Mouse (Mus musculus): ENCODE results near the gene Olfr522.
"Not testable (repeated sequence)": the region's sequence is repeated elsewhere in the genome, so short reads cannot be mapped to it uniquely, and the experiment has no call there.

The Olfr522 gene

GRCm38 (mm10) chr7:140167950-140168349, 3.4 kb upstream of the Olfr522 start:
- no peak for DNase-seq (ENCODE audit: low spot score in 2 of 2)

DNA sequence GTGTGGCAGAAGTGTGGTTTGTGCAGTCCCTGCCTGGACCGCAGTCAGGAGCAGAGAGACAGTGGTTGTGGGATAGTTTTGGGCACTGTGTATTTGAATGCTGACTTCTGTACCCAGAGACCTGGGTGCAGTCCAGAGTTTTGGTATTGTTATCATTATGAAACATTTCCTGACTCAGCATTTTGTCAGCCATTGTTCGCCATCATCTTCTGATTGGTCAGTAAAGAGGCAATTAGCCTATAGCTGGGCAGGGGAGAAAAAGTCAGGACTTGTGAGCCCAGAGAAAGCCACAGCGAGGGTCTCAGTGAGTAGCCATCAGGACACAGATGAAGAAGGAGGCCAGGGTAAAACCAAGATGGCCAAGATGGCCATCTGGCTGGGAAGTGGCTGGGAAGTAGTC, 4.2 kb downstream of the Olfr522 start:
- no peak for DNase-seq (ENCODE audit: low spot score in 2 of 2)

DNA sequence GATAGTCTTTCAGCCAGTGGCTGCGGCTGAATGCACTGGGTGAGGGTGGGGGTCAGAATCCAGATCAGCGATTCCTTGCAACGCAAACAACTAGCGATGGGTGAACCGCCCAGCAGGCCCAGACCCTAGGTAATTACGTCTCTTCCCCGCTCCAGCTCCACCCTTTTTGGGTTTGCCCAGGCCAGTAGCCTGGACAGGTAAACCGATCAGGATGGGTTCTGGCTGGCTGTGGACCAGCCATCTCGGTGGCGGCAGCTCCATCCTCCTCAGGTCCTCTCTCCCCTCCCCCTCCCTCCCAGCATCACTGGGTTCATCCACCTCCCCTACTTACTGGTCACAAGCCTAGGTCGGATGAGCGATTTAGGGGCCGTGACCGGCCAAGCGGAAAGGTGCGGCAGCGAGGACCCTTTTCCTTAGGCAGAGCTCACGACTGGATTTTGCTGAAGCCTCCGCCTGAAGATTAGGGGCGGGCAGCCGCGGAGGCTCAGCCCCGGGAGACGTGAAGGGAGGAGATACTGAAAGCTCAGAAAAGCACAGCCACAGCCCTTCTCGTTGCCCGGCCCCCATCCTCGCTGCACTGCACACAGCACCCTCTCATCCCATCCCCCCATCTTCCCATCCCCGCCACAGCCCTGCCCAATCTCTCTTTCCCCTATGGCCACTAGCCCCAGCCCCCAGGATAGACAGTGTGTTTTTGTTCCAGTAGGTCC, 10.2 kb downstream of the Olfr522 start, which contains the start of gene Sprn:
Gene Sprn, minus strand, starts transcription at position 660 of the 710 bp plus-strand sequence.
- DNase-seq (ENCODE audit: low spot score in 2 of 2): peak; percentile 31 to 37

DNA sequence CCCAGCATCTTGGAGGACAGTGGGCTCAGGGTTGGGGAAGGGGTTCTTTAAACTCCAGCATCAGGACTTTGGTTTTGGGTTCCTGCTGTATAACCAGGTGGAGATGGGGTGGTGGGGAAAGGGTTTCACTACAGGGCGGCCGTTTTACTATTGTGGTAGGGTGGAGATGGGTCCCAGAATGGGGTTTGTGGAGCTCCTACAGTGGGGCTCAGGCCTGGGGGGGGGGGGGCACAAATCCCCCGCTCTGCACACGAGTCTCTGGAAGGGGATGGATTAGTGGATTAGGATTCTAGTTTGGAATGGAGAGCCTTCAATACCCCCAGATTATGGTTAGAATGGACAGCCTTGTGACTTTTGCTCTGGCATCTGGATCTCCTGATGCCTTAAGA, 10.7 kb downstream of the Olfr522 start:
- no peak for DNase-seq (ENCODE audit: low spot score in 2 of 2)

DNA sequence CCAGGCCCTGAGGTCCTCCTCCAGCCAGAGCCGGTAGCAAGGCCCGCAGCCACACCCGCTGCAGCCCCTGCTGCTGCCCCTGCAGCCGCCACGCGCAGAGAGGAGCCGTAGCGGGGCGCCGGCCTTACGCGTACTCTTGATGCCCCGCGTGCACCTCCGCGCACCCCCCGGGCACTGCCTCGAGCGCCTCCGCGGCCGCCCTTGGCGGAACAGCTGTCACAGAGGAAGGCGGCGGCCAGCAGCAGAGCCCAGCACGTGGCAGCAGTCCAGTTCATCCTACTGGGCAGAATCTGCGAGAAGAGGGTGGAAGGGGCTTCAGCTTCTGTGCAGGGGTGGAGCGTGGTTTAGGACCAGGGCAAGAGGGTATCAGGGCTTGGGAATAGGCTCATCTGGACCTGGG, 11.2 kb downstream of the Olfr522 start:
- peak in 1 of 2 experiments; percentile 59 for DNase-seq (ENCODE audit: low spot score in 2 of 2)

DNA sequence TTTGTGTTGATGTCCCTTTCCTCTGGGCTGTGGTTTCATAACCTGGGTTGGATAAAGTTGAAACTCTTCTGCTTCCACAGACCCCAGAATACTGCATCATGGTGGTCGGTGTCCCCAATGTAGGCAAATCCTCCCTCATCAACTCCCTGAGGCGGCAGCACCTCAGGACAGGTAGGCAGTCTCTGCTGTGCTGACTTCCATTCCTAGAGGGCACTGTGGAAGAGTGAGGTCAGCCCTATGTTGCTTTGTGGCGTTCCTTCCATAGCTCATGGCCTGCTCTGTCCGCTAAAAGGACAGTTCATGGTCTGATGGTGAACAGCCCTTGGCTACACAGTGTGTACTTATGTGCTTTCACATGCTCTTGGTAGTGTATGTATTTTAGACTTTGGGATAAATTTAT, 20.0 kb downstream of the Olfr522 start:
- no peak for DNase-seq (ENCODE audit: low spot score in 2 of 2)

GRCm38 (mm10) chr7:140141350-140141749, 23.2 kb downstream of the Olfr522 start:
- DNase-seq (ENCODE audit: low spot score in 2 of 2): peak in 1 of 2 experiments; percentile 50

GRCm38 (mm10) chr7:140138021-140138310, 26.6 kb downstream of the Olfr522 start:
- no peak for DNase-seq (ENCODE audit: low spot score in 2 of 2)

- DNase-seq (ENCODE audit: low spot score in 2 of 2): peak; percentile 96 to 98
These were observed 27.2 kb downstream of the Olfr522 start, which contains the start of gene Mtg1 for GRCm38 (mm10) chr7:140137135-140138020. Gene Mtg1, plus strand, starts transcription at chr7:140137564.

DNA sequence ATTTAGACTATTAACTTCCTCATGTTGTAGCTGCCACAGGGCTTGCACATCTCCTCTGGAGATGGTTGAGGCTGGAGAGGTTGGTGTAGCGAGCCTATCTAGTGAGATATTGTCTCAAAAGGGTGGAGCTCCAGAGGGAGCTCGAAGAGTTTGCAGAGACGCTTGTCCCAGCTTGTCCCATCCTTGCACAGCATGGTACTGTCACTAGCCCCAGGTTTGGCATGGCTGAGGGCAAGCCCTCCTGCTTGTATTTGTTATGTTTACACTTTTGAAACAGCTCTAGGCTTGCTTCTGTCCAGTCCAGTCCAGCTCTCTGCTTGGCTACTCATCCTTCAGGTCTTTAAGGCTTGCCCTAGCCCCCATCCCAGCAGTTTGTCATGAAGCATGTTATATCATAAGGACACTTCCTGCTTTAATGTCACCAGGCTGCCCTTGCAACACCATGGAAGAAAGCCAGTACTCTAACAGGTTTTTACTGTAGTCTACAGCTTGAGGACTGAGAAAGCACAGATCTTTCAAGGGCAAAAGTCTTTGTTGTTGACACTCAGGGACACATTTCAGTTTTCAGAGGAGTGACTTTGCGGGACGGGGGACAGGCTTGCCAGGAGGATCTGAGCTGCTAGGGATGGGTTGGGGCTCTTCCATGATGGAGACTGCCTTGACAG, 29.3 kb downstream of the Olfr522 start:
- no peak for DNase-seq (ENCODE audit: low spot score in 2 of 2)

DNA sequence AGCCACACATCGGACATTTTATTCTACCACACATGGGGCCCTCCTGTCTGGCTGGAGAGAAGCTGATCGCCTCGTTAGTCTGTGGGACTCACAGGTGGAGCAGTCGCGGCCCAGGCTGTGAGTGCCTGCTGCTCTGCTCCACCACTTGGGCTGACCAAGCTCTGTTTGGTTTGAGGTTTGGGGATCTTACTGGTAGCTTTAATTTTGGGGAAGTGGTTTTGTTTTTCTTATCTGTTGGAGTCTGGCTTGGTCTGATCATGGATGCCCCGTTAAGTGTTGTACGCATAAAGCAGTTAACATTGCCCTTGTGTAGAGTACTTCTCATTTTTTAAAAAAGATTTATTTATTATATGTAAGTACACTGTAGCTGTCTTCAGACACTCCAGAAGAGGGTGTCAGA, 30.5 kb downstream of the Olfr522 start:
- not testable (repeated sequence) for DNase-seq (ENCODE audit: low spot score in 2 of 2)

- not testable (repeated sequence) for DNase-seq (ENCODE audit: low spot score in 2 of 2)
These were observed 32.4 kb downstream of the Olfr522 start for GRCm38 (mm10) chr7:140132184-140132583.

DNA sequence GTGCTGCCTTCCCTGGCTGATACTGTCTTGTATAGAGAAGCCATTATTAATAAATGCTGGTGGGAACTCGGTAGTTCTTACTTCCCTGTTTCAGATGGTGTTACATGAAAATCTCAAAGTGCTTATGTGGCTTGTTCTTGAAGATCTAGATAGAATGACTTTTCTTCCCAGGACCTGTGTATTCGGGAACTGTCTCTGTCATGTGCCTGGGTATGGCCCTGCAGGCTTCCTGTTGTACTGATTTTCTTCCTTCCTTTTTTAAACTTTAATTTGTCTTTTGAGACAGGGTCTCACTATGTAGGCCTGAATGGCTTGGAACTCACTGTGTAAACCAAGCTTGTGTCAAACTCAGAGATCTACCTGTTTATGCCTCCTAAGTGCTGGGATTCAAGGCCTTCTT, 36.7 kb downstream of the Olfr522 start:
- DNase-seq (ENCODE audit: low spot score in 2 of 2): no peak

GRCm38 (mm10) chr7:140126934-140127333, 37.6 kb downstream of the Olfr522 start:
- DNase-seq (ENCODE audit: low spot score in 2 of 2): no peak

GRCm38 (mm10) chr7:140126022-140126350, 38.6 kb downstream of the Olfr522 start:
- DNase-seq (ENCODE audit: low spot score in 2 of 2): no peak

DNA sequence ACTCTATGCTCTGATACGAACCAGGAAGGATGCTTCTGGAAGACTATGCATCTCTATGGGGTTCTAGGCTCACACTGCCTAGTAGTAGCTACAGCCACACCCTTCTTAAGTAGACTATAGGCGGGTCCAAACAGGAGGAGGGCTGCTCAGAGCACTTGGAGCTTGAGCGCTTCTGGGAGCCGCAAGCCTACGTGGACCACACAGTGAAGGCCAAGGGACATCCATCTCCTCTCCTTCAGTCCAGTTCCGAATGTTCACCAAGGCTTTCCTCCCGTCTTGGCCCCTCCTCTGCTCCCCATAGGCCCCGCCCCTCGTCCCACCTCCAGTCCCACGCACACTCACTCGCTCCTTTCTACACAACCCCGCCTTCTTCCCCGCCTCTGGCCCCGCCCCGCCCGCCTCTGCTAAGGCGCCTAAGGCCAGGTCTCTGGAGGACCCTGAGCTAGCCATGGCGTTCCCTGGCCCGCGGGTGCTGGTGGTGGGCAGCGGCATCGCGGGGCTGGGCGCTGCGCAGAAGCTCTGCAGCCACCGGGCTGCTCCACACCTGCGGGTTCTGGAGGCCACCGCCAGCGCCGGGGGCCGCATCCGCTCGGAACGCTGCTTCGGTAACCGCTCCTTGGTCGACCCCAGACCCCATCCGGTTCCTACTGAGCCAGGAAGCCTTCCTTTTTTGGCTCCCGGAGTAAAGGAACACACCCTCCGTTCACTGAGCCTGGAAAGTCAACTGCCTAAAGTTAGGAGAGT, 39.1 kb downstream of the Olfr522 start:
- peak; percentile 66 to 84 for DNase-seq (ENCODE audit: low spot score in 2 of 2)

DNA sequence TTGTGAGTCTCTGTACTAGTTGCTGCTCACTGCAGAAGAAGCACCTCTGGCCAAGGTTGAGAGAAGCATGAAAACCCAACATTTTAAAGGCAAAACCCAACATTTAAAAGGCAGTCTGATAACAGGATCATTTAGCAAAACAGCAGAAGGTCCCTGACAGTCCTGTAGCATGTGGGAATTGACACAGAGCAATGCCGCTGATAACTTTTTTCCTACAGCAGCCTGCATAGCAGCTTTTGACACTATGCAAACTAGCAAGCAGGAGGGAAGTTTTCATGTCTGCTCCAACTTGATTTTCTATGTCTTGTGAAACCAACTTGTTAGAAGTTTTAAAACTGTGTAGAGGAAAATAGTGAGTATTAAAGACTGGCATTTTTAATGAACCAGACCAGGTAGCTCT, 40.2 kb downstream of the Olfr522 start:
- DNase-seq (ENCODE audit: low spot score in 2 of 2): no peak

GRCm38 (mm10) chr7:140122765-140123164, 41.8 kb downstream of the Olfr522 start:
- no peak for DNase-seq (ENCODE audit: low spot score in 2 of 2)

DNA sequence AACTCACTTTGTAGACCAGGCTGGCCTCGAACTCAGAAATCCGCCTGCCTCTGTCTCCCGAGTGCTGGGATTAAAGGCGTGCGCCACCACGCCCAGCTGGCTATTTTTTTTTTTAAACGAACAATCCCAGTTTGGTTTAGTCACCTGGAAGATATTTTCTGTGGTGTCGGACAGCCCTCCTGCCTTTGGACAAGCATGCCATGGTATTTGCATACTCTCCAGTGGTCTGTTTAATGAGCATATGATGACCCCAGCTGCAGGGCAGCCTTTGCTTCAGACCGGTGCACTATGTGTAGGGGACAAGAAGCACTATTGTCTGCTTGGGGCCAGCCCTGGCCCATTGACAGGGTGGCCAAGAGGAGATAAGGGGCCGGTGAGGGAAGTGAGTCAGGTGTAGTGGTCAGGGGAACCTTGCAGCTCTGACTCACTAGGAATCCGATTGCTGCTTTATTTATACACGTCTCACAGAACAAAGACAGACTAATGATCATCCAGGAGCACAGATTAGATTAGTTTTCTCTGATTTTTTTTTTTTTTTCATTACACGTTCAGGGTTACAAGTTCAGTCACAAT, 43.1 kb downstream of the Olfr522 start:
- DNase-seq (ENCODE audit: low spot score in 2 of 2): no peak

GRCm38 (mm10) chr7:140120484-140120883, 44.1 kb downstream of the Olfr522 start:
- no peak for DNase-seq (ENCODE audit: low spot score in 2 of 2)

DNA sequence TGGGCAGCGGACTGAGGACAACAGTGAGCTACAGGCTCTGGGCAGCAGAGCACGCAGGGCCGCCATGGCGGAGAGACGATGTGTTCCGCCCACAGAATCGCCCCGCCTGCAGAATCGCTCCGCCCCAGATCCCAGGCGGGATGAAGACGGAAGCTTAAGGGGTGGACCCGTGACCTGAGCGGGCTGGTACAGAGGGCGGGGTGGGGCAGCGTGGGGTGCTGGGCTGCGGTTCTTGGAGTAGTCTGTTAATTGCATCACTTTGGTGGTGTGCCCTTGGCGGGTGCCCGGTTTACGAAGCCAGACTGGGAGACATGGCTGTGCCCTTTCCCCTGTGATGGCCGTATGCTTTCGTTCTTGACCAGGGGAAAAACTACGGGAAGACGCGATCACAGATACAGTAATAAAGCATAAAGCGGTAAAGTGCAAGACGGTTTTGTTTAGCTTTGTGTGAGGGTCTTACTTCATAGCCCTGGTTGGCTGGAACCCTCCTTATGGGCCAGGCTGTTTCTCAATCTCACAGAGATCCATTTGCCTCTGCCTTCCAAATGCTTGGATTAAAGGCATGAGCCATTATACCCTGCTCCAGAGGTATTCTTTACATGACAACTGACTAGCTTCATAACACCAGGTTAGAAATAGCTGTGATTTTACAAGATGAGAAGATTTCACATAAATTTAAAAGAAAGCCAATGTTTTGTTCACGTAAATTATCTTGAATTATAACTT, 48.1 kb downstream of the Olfr522 start, which contains the start of gene Echs1:
Gene Echs1, minus strand, starts transcription at position 148 of the 726 bp plus-strand sequence.
- peak; percentile 48 to 78 for DNase-seq (ENCODE audit: low spot score in 2 of 2)
